Mouse (Mus musculus) CH12.LX (cell line): Measurements from ENCODE around the gene Itgb1bp1. TPM values are rescaled to one million over a fixed set of nuclear protein-coding genes. Genes with fewer than 3 reads are reported as not detected.

Experiments used
- DNase-seq: peaks from one replicate; pipeline ENCODE4 v3.0.0-alpha.2; 2013; ENCODE audit errors: extremely low read depth
- H3K27ac ChIP-seq: 2 replicates; pipeline ENCODE4 v1.5.1; 2012; ENCODE audit warnings: low read depth, mild to moderate bottlenecking, control low read depth, moderate library complexity; ENCODE audit not compliant: insufficient read depth
- H3K27me3 ChIP-seq: replicated peaks from 2 replicates; pipeline ENCODE3; 2012; ENCODE audit warnings: inconsistent platforms
- H3K36me3 ChIP-seq, 2 experiments: replicated peaks in 1 of 2; 2 replicates each; pipeline versions ENCODE3 to v1.6.1; 2012; ENCODE audit warnings: inconsistent platforms in 1 of 2, low read length in 1 of 2, mild to moderate bottlenecking in 1 of 2, mixed read lengths in 1 of 2, moderate library complexity in 1 of 2; ENCODE audit not compliant: control insufficient read depth in 1 of 2, insufficient read depth in 1 of 2
- H3K4me1 ChIP-seq, 2 experiments: 2 replicates each; pipeline ENCODE4 v1.6.1; 2012; ENCODE audit warnings: inconsistent platforms in 1 of 2, moderate library complexity in 1 of 2; ENCODE audit not compliant: insufficient read depth in 2 of 2, control insufficient read depth in 1 of 2
- H3K4me2 ChIP-seq: 2 replicates; pipeline ENCODE4 v1.6.1; 2012; ENCODE audit warnings: low read depth, mild to moderate bottlenecking, control low read depth; ENCODE audit not compliant: poor library complexity, insufficient read depth, severe bottlenecking
- H3K4me3 ChIP-seq, 3 experiments: fragments of 150-350 bp in 1 of 3; sonication (generic) in 1 of 3; replicated peaks in 1 of 3; 2 replicates each; pipeline versions ENCODE3 to v1.5.1; 2011 to 2012; ENCODE audit warnings: low read depth in 2 of 3, low read length in 2 of 3, mild to moderate bottlenecking in 2 of 3, moderate library complexity in 2 of 3, control low read depth in 1 of 3, improper control_type of control experiment in 1 of 3, inconsistent platforms in 1 of 3, mixed read lengths in 1 of 3; ENCODE audit not compliant: poor library complexity in 1 of 3
- H3K79me2 ChIP-seq: replicated peaks from 2 replicates; pipeline ENCODE4 v1.6.1; 2012; ENCODE audit warnings: mild to moderate bottlenecking, moderate library complexity; ENCODE audit not compliant: control insufficient read depth, poor library complexity, insufficient read depth, severe bottlenecking; ENCODE audit errors: extremely low read depth
- H3K9ac ChIP-seq: 2 replicates; pipeline ENCODE4 v1.6.1; 2012; ENCODE audit warnings: low read depth, mild to moderate bottlenecking, control low read depth, moderate library complexity; ENCODE audit not compliant: insufficient read depth
- H3K9me3 ChIP-seq: replicated peaks from 2 replicates; pipeline ENCODE3; 2012; ENCODE audit warnings: low read length, inconsistent platforms, mixed read lengths
- CHD1 ChIP-seq: IDR thresholded peaks from 2 replicates; pipeline ENCODE4 v1.6.1; 2012; ENCODE audit warnings: low read depth, low read length, improper control_type of control experiment, inconsistent platforms
- ELF1 ChIP-seq: IDR thresholded peaks from 2 replicates; pipeline ENCODE4 v1.6.1; 2014; ENCODE audit warnings: low read depth, mild to moderate bottlenecking, inconsistent platforms, low read length, improper control_type of control experiment
- EP300 ChIP-seq: IDR thresholded peaks from 2 replicates; pipeline ENCODE4 v1.6.1; 2011; ENCODE audit warnings: low read length, improper control_type of control experiment
- HCFC1 ChIP-seq: IDR thresholded peaks from 2 replicates; pipeline ENCODE4 v1.6.1; 2012; ENCODE audit warnings: low read depth, mild to moderate bottlenecking, inconsistent platforms, low read length, improper control_type of control experiment
- JUND ChIP-seq: conservative IDR thresholded peaks from 2 replicates; pipeline ENCODE4 v1.6.1; 2011; ENCODE audit warnings: low read depth, low read length, improper control_type of control experiment
- MAFK ChIP-seq: IDR thresholded peaks from 2 replicates; pipeline ENCODE4 v1.6.1; 2011; ENCODE audit warnings: low read length, improper control_type of control experiment; ENCODE audit not compliant: insufficient replicate concordance
- MAX ChIP-seq: IDR thresholded peaks from 2 replicates; pipeline ENCODE4 v1.6.1; 2011; ENCODE audit warnings: low read length, improper control_type of control experiment
- NRF1 ChIP-seq: IDR thresholded peaks from 2 replicates; pipeline ENCODE4 v1.6.1; 2014; ENCODE audit warnings: low read depth, mild to moderate bottlenecking, inconsistent platforms, low read length, improper control_type of control experiment, moderate library complexity
- POLR2AphosphoS2 ChIP-seq: IDR thresholded peaks from 2 replicates; pipeline ENCODE4 v1.6.1; 2011; ENCODE audit warnings: low read depth, low read length, improper control_type of control experiment
- RAD21 ChIP-seq: IDR thresholded peaks from 2 replicates; pipeline ENCODE4 v1.6.1; 2011; ENCODE audit warnings: low read depth, mild to moderate bottlenecking, low read length, improper control_type of control experiment, moderate library complexity
- SIN3A ChIP-seq: IDR thresholded peaks from 2 replicates; pipeline ENCODE4 v1.6.1; 2012; ENCODE audit warnings: low read length, improper control_type of control experiment, inconsistent platforms
- SMC3 ChIP-seq: IDR thresholded peaks from 2 replicates; pipeline ENCODE4 v1.6.1; 2011; ENCODE audit warnings: low read depth, low read length, improper control_type of control experiment
- TCF12 ChIP-seq: IDR thresholded peaks from 2 replicates; pipeline ENCODE4 v1.6.1; 2014; ENCODE audit warnings: low read depth, mild to moderate bottlenecking, inconsistent platforms, low read length, improper control_type of control experiment
- UBTF ChIP-seq: IDR thresholded peaks from 2 replicates; pipeline ENCODE4 v1.6.1; 2012; ENCODE audit warnings: low read depth, mild to moderate bottlenecking, inconsistent platforms, low read length, improper control_type of control experiment, moderate library complexity
- ZMIZ1 ChIP-seq: IDR thresholded peaks from 2 replicates; pipeline ENCODE4 v1.6.1; 2012; ENCODE audit warnings: low read depth, mild to moderate bottlenecking, inconsistent platforms, low read length, improper control_type of control experiment
- ZNF384 ChIP-seq: IDR thresholded peaks from 2 replicates; pipeline ENCODE4 v1.6.1; 2012; ENCODE audit warnings: low read depth, low read length, improper control_type of control experiment, inconsistent platforms
- dilution Hi-C: fragments of 300-500 bp; cut with MboI; formaldehyde crosslinking; loops from 2 replicates; pipeline ENCODE4 v1.14.3; 2020; ENCODE audit warnings: low sequenced_read_pairs; ENCODE audit not compliant: extremely low pct_unique_long_range_greater_than_20kb, extremely low pct_ligation_motif_present
- in situ Hi-C: fragments of 300-500 bp; cut with MboI; formaldehyde crosslinking; loops from 3 replicates; pipeline ENCODE4 v1.14.3; 2019; ENCODE audit warnings: low sequenced_read_pairs, low pct_ligation_motif_present, low pct_unique_long_range_greater_than_20kb, mixed read lengths
- polyA plus RNA-seq: library from polyadenylated mRNA; unstranded; fragments of >175 nt; gene quantifications from 2 replicates; pipeline ENCODE4 v1.2.1, GENCODE M21; 2012; ENCODE audit warnings: low read depth; ENCODE audit not compliant: insufficient read length
- total RNA-seq, 2 experiments: library from RNA; depleted of rRNA; stranded (reverse); fragments of 300-350 nt in 1 of 2; fragments of >200 nt in 1 of 2; gene quantifications; 2 replicates each; pipeline ENCODE4 v1.2.3; 2012 to 2014

Gene Itgb1bp1
- total and polyA plus RNA-seq, 3 experiments, result 37.7 to 77.5 (median 57.9) TPM

DNA sequence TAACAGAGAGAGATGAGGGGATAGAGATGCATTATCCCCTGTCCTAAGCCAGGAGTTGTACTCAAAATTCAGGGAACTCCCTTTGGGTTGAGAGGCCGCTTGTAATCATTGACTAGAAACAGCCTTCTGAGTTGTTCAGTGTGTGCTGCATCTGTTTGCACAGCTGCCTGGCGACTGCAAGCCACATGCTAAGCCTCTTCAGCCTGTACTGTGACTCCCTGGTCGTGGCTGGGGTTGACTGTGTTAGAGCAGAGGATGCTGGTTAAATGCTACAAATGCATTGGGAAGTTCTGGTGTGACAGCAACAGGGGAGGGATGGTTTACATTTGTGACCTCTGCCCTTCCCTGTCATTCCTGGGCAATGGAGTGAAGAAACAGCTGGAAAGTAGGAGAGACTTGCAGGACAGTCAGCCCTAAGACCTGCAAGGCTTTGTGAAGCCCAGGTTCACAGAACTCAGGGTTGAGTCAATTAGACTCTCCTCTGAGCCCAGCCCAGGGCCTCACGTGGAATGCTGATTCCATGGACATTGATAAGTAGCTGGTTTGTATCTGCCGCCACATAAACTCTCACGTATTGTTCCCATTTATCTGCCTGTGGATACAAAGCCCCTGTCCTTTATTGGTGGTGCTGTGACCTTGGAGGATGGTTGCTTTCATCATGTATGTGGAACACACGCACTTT lies 38.2 kb downstream of the Itgb1bp1 start:
- H3K9me3 ChIP-seq, result no peaks in the 10 kb centered on the region
- H3K4me2 ChIP-seq, result no peak overlapping the region
- dilution Hi-C loops (no loop called here), in situ Hi-C loops (no loop called here)
- no peak overlapping the region for H3K9ac ChIP-seq
- H3K36me3 ChIP-seq, result peaks cover 0 to 3% of the 10 kb centered on the region in 2 experiments
- H3K4me1 ChIP-seq, result no peaks in the 10 kb centered on the region
- no peaks in the 10 kb centered on the region for H3K79me2 ChIP-seq
- DNase-seq, result no peak
- H3K27ac ChIP-seq, result no peak overlapping the region
- no peaks in the 10 kb centered on the region for H3K27me3 ChIP-seq
- no peak overlapping the region for H3K4me3 ChIP-seq
- TF ChIP-seq NRF1 (no peak), MAX (no peak), ZNF384 (no peak), HCFC1 (no peak), RAD21 (no peak), TCF12 (no peak), CHD1 (no peak), EP300 (no peak), UBTF (no peak), ELF1 (no peak), MAFK (no peak), POLR2AphosphoS2 (no peak), SIN3A (no peak), JUND (no peak), ZMIZ1 (no peak), SMC3 (no peak)

DNA sequence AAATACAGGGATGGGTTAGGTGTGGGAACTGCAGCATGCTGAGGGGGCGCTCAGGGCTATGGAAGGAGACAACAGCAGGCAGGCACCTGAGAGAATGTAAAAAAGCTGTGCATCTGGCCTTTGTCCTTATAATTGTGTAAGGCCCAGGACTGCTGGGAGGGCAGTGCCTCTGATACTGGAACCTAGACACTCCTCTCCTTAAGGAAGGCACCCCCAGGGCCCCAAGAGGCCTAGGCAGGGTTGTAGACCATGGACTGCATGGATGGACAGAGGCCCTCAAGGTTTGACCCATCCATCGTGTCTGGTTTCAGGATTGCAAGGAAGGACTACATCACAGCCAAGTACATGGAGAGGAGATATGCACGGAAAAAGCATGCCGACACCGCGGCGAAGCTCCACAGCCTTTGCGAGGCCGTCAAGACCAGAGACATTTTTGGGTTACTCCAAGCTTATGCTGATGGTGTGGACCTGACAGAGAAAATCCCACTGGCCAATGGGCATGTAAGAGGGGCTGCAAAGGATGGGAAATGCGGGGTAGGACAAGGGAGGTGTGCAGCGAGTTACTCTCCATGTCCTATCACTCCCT lies 41.6 kb downstream of the Itgb1bp1 start:
- dilution Hi-C loops, result no loop called here
- Histone ChIP-seq H3K36me3 (no peaks in the 10 kb centered on the region), H3K4me2 (no peak overlapping the region), H3K4me3 (no peak overlapping the region), H3K79me2 (no peaks in the 10 kb centered on the region), H3K27me3 (no peaks in the 10 kb centered on the region), H3K4me1 (no peaks in the 10 kb centered on the region), H3K9me3 (no peaks in the 10 kb centered on the region), H3K27ac (no peak overlapping the region), H3K9ac (no peak overlapping the region)
- DNase-seq, result no peak
- no peak for TF ChIP-seq MAX
- TF ChIP-seq EP300, result no peak
- in situ Hi-C loops, result no loop called here
